Mouse (Mus musculus): ENCODE results near the gene Hnf1b. TPM values are rescaled to one million over a fixed set of nuclear protein-coding genes. Genes with fewer than 3 reads are reported as not detected.

Hnf1b gene
- polyA plus RNA-seq, 1 experiment from 2014 or later, result not detected

DNA sequence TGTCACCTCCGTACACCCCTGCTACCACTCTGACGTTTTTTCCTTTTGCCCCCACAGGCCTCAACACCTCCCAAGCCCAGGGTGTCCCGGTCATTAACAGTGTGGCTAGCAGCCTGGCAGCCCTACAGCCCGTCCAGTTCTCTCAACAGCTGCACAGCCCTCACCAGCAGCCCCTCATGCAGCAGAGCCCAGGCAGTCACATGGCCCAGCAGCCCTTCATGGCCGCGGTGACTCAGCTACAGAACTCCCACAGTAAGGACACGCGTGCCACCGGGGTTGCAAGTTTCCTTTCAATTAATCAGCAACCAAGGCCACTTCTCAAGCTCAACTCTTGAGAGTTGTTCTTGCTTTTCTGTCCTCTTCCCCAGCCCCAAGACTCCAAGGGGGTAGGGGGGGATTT is 43.5 kb downstream of the Hnf1b start:
- no peak for DNase-seq (ENCODE audit: low spot score)

DNA sequence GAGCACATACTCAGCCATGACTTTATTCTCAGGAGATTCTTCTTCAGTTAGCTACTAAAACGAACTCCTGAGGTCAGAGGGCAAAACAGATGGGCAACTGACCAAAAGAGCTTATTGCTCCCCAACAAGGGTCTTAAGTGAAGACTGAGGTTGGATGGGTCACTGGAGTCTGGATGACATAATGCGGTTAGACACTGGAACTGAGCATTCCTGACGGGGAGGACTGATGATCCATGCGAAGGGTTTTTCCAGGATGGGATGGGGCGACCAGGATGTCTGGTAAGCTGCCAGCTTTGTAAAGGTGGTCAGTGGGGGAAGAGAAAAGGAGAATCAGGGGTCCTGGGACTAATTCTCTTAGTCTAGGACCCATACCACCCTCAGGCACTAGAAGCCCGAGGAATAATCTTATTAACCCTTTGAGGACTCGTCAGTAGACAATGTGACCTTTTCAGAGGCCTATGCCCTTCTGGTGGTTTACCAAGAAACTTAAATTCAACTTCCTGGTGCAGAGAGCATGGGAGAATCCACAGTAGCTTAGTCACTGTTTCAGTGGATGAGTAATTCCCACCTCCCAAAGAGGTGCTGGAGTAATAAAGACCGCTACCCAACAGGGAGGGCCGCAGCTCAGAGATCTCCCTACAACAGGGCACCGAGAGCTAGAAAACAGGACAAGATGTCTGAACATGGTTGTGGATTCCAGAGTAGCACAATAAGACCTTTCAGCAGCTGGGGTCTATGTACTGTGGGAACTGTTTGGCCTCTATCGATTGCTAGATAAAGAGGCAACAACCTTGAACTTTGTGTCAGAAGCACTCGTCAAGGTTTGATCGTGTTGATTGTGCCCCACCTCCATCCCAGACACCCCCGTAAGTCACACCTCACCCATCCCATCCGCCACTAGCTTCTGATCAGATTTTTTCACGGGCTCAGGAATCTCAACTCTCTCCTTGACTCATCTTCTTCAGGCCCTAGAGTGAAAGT is 46.9 kb downstream of the Hnf1b start:
- DNase-seq (ENCODE audit: low spot score), result no peak

DNA sequence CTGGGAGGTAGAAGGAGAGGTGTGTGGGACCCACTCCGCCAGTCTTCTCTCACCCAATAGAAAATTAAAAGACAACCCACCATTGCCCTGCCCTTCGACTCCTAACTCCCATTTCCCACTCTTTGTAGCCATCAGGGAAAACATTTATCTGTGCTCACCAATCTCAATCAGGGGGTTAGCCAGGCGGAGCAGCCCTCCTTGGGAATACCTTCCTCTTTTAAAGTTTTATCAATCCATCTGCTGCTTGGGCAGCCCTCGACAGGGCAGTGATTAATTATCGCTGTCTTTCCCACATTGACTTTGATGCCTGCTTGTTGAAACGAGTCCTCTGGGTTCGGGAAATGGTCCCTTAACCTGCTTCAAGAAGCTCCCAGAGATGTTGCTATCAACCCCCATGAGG is 47.7 kb downstream of the Hnf1b start:
- no peak for DNase-seq (ENCODE audit: low spot score)

DNA sequence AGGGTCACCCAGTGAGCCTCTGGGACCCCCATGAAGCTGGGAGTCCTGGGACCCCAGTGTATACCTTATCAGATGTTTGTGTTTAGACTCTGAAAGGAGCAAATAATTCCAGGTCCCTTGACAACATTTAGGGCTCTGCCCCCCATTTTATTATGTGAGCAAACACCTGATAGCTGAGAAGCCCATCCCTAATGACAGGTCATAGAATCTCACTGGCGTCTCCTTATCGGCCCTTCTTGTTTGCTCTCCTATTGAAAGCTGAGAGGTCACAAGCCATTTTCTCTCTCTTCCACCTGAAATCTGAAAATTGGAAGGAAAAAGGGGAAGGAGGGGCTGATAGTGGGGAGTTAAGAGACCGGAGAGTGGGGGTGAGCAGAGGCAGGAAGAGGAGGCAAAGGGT is 52.9 kb downstream of the Hnf1b start:
- no peak for DNase-seq (ENCODE audit: low spot score)

DNA sequence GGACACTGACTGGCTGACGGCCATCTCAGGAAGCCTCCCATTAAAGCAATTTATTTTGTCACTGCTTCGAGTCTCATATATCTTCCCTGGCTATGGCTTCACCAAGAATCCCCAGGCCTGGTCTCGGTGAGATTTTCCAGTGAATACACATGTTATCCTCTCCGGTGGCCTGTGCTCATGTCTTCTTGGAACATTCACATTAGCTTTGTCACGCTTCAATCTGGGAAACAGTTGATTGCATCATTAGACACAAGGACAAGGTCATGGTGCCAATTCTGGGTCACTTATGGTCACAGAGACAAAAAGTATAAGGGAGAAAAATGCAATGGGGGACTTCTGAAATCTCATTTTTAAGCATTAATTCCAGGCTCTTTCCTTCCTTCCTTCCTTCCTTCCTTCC is 55.9 kb downstream of the Hnf1b start:
- no peak for DNase-seq (ENCODE audit: low spot score)

DNA sequence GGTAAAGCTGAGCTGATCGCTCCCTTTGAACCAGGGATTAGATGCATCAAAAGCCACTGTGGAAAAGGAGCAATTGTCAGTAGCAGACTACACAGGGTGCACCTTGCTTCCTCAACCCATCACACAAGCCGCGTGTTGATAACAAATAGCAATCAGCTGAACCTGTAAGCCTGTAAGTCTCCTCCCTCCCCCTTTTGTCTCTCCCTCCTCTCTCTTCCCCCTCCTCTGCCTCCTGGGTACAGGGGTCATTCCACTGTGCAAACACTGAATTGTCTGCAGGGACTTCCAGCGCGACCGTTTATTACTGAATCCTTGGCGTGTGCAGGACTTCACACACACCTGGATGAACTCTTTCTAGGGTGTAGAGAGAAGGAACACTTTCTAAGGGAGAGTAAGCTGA is 58.5 kb downstream of the Hnf1b start:
- DNase-seq (ENCODE audit: low spot score), result no peak

DNA sequence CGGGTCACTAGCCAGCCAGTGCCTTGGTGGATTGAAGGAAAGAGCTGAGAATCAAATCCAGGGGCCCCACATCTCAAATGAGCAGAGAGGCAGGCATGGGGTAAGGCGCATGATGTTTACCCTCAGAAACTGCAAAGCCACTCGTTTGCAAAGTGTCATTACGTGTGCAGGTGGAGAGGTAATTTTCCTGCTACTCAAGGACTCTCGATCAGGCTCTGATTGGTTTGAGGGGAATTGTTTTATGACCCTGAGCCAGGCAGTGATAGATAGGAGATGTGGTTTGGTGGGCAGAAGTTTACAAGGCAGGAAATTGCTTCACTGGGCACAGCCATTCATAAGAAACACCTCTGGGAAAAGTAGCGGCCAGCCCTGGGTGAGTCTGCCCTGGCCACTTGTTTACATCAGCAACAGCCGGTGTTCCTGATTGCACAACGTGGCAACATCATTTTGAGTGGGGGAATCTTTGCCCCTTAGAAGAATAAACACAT is 64.0 kb downstream of the Hnf1b start:
- DNase-seq (ENCODE audit: low spot score), result no peak

DNA sequence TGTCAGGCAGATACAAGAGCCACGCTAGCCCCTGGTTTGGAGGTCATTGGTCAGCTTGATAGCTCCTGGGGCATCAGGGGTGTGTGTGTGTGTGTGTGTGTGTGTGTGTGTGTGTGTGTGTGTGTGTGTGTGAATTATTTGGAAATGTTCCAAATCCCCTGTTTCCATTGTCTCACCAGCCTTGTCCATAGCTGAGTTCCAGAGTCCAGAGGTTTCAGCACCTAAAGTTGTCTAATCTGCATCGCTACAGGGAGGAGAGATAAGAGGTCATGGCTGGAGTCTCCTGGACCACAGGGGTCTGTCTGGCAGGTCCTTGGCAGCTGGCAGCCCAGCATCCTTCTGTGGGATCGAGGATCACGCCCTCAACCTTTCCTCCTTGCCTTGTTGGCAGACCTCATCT is 64.6 kb downstream of the Hnf1b start:
- DNase-seq (ENCODE audit: low spot score), result no peak

DNA sequence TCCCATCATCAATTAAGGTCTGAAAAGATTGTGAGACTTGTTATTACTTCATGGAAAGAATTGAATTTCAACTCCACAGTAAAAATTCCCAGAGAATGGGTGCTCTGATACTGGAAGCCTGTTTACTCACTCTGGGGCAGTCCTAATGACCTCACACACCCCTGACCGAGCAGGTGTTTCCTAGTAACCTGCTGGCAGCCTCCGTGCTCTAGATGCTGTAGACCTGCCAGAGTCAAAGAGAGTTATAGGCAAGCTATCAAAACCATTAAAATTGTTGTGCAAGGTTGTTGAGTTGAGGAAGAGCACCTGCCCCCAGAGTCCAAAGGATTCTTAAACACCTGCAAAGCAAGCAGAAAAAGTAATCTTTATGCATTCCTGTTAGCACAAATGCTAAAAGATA is 72.7 kb downstream of the Hnf1b start:
- no peak for DNase-seq (ENCODE audit: low spot score)

DNA sequence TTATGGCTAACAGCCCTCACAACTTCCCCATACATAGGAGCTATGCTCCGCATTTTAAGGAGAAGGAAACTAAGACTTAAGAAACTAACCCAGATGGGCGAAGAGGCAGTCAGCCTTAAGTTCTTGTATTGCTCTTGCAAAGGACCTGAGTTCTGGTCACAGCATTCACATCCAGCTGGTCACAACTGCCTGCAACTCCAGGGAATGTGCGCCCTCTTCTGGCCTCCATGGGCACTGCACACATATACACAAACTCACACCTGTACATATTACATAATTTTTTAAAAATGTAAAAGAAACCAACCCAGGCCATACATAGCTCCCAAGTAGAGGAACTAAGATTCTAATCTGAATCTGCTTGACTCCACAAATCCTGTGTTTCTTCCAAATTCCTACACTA is 77.2 kb downstream of the Hnf1b start:
- DNase-seq (ENCODE audit: low spot score), result peak; percentile 25

DNA sequence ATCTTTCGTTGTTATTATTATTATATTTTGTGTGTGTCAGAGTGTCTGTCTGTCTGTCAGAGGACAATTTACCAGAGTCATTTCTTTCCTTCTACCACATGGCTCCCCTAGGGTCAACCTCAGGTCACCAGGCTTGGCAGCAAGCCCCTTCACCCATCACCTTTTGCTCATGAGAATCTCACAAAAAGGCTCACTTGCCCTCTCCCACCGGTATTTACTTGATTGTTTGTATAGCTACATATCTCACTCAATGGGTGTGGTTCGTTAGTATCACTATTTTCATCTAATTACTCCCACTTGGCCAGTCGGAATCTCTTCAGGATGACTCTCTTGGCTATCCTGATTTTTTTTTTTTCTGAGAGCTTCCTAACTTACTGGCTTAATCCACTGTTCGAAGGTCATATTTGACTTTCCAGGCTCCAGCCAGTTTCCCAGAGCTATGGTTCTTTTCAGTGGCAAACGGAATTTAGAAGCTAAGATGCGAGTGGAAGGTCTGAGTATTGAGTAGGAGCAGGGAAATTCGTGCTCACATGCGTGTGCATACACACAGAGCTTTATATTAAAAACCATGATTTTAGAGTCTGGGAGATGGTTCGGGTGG is 82.7 kb downstream of the Hnf1b start:
- DNase-seq (ENCODE audit: low spot score), result no peak

DNA sequence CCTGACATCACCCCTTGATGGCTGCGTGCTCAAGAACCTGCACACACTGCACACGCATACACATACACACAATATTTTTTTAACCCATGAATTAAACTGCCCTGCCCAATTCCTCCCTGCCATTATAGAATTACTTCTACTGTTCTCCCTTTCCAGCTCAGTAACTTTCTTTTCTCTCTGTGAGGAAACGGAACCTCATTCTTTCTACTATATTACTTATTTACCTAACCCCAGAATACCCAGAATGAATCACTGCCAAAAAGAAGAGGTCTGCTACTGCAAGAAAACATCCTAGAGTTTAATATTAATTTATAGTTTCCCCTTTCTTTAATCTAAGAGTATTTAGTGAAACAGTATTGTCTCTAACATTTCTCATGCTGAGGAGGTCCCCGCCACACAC is 83.5 kb downstream of the Hnf1b start:
- DNase-seq (ENCODE audit: low spot score), result no peak

DNA sequence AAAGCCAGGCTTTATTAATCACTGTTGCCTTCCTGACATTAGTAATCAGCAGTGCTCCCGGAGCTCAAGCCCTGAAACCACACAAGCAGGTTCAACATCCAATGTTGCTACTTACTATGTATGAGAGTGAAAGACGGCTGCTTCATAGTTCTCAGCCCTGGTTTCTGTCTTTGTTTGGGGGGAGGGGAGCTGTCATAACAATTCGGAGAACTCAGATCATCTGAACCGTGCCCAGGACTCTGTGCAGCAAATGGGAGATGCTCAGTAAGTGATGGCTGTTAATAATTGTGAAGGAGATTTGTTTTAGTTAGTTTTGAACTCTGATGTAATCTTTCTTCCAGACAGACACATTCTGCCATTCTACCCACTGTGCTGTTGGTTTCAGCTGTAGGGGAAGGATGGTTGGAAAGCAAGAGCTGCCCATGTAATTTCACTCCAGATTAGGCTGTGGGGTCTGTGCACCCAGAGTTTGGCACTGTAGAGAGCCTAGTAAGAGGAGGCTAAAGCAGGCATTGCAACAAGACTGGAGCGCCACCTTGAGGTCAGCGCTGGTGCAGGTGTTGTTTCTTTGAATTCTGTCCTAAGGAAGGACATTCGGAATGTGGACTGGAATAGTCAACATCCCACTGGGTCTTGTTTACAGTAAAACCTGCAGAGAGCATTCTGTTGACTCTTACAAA is 86.3 kb downstream of the Hnf1b start:
- peak; percentile 59 for DNase-seq (ENCODE audit: low spot score)

DNA sequence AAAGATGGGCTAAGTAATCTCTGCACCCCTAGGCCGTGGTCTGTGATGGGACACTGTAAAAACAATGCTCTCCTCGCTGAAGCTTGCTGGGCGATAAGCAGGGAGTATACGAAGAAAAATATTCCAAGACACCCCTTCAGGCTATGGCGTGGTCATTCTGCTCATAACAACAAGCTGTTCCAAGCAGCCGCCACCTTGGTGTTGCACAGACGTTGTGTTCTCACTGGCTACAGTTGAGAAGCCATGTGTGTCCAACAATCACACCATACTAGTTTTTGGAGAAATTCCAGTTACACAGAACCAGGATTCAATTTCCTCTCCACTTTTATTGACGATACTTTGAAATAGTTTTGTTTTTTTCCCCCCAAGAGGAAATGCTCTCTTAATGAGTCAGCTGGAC is 88.7 kb downstream of the Hnf1b start:
- no peak for DNase-seq (ENCODE audit: low spot score)

DNA sequence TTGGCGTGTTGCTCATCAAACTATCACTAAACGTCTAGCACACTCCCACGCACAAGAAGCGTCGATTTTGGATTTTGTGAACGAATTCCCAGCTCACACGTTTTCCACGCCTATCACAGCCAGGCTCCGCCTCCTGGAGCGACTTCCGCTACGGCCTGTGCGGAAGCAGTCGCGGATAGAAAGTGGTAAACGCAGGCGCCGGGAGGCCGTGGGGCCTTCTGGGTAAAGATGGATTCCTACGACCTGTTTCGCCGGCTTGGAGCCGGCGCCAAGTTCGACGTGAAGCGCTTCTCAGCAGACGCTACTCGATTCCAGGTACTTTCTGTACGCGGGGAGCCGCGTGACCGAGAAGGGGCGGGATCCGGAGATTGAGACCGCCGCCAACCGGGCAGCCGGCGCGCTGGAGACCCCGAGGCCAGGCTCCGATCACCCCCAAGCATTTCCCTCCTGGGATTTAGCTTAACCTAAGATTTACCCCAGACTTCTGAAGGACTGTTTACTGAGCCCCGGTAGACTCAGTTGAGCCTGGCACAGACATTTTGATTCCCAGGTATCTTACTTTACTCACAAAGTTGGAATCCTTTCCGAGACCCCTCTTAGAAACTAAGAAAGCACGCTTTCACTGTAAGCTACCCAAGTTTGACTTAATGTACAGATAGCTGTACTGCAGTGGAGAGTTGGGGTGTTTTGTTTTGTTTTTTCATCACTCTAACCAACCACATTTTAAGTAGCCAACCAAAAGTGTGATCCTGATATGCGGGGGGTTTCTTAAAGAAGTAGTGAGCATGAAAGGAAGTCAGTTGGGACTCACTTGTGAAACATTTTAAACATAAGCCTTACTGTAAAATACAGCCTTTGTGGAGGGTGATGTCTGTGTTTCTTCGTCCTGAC is 92.3 kb downstream of the Hnf1b start, which contains the start of gene Ddx52:
Gene Ddx52 (plus strand): TSS at position 113 of the 891 bp plus-strand sequence.
- DNase-seq (ENCODE audit: low spot score), result peak; percentile 89

Other genes with a start within 250 kb of the Hnf1b start
- gene Rpl9-ps1, start 204.4 kb upstream of the Hnf1b start, polyA plus RNA-seq (2015; fragmentation: Nextera tagmentation; extraction: Ambion mirVana), result not detected in 2 replicates
- gene Ccl3, start 200.7 kb upstream of the Hnf1b start, polyA plus RNA-seq (2015; fragmentation: Nextera tagmentation; extraction: Ambion mirVana), result 0.68 and 1.5 TPM in 2 replicates
- 3.0 and 3.2 TPM in 2 replicates for gene Ccl4, start 187.5 kb upstream of the Hnf1b start, polyA plus RNA-seq (2015; fragmentation: Nextera tagmentation; extraction: Ambion mirVana)
- gene Wfdc17, start 146.1 kb upstream of the Hnf1b start, polyA plus RNA-seq (2015; fragmentation: Nextera tagmentation; extraction: Ambion mirVana), result 17.2 and 17.8 TPM in 2 replicates
- 48.5 and 54.9 TPM in 2 replicates for gene Wfdc18, start 141.0 kb upstream of the Hnf1b start, polyA plus RNA-seq (2015; fragmentation: Nextera tagmentation; extraction: Ambion mirVana)
- gene Wfdc21, start 103.1 kb upstream of the Hnf1b start, polyA plus RNA-seq (2015; fragmentation: Nextera tagmentation; extraction: Ambion mirVana), result 13.4 and 15.6 TPM in 2 replicates
- gene Heatr6, start 96.4 kb upstream of the Hnf1b start, polyA plus RNA-seq (2015; fragmentation: Nextera tagmentation; extraction: Ambion mirVana), result 19.4 and 23.5 TPM in 2 replicates
- 51.0 and 51.2 TPM in 2 replicates for gene Ddx52, start 92.0 kb downstream of the Hnf1b start, polyA plus RNA-seq (2015; fragmentation: Nextera tagmentation; extraction: Ambion mirVana)
- gene Synrg, start 114.4 kb downstream of the Hnf1b start, polyA plus RNA-seq (2015; fragmentation: Nextera tagmentation; extraction: Ambion mirVana), result 16.7 and 17.6 TPM in 2 replicates
- 12.8 and 13.6 TPM in 2 replicates for gene Dusp14, start 219.2 kb downstream of the Hnf1b start, polyA plus RNA-seq (2015; fragmentation: Nextera tagmentation; extraction: Ambion mirVana)

All from thymus, postnatal 0 days (tissue).